Mouse (Mus musculus): ENCODE measurements around the gene Tcp10c. TPM values are rescaled to one million over a fixed set of nuclear protein-coding genes. Genes with fewer than 3 reads are reported as not detected.
"Not testable (repeated sequence)": the region's sequence is repeated elsewhere in the genome, so short reads cannot be mapped to it uniquely, and the experiment has no call there.

Gene Tcp10c
- polyA plus RNA-seq, 1 experiment from 2014 or later: not detected

DNA sequence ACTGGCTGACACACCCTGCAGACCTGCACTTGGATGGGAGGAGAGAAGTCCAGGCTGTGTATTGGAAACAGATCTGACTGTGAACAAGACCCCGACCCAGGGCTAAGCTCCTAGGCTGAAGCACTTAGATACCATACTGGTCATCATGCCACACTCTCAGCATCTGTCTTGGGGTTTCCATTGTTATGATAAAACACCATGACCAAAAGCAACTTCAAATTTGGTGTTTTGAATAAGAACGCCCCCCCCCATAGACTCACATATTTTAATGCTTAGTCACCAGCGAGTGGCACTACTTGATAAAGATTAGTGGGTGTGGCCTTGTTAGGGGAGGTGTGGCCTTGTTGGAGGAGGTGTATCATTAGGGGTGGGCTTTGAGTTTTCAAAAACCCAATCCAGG is 51.7 kb downstream of the Tcp10c start:
- H3K27ac ChIP-seq; H3K4me3 ChIP-seq; H3K9me3 ChIP-seq (replicated peaks); H3K36me3 ChIP-seq; H3K4me1 ChIP-seq; DNase-seq (ENCODE audit: low spot score); H3K27me3 ChIP-seq (ENCODE audit: low read depth, poor library complexity, severe bottlenecking): not testable (repeated sequence)
- WGBS: 88% methylated on average over 3 of the region's 3 CpGs

DNA sequence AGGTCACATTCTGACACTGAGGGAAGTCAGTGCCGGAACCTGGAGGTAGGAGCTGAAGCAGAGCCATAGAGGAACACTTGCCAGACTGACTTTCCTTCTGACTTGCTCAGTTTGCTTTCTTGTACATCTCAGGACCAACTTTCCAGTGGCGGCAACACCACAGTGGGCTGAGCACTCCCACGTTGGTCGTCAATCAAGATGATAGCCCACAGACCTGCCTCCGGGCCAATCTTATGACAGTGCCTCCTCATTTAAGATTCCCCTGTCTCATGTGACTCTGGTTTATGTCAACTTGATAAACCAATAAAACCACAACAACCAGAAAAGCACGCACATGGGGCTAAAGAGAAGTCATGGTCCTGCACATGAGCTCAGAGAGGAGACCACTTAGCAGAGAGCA is 52.3 kb downstream of the Tcp10c start:
- not testable (repeated sequence) for DNase-seq (ENCODE audit: low spot score)
- 90% methylated on average over 6 of the region's 6 CpGs for WGBS

DNA sequence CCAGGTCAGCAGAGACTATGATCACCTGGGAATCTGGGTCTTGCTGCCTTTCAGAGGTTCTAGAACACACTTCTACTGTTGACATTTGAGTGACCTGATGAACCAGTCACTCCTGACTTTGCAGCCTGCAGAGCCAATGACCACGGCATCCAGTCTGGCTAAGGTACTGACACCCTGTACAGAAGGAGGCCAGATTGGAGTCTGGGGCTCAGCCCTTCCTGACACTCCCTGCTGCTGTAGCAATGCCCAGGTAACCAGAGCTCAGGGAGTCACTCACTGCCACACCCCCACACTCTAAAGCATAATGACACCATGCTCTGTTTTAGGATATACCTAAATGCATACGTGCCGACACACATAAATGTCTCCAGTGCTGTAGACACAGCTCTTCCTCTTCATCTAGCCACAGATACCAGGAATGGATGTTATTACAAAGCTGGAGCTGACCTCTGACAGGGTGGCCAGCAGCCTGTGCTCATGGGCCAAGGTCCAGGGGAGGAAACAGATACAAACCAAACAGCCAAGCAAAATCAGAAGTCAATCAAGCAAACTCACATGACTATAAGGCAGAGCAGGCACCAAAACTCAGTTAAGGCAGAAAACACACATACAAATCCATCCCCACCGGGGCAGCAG is 53.4 kb downstream of the Tcp10c start:
- H3K4me3 ChIP-seq; H3K4me1 ChIP-seq; H3K27me3 ChIP-seq (ENCODE audit: low read depth, poor library complexity, severe bottlenecking); DNase-seq (ENCODE audit: low spot score); H3K36me3 ChIP-seq; H3K27ac ChIP-seq; H3K9me3 ChIP-seq (replicated peaks): not testable (repeated sequence)
- WGBS: 93% methylated on average over 3 of the region's 4 CpGs

More for the DNA sequence above, 52.3 kb downstream of the Tcp10c start:
- not testable (repeated sequence) for H3K4me3 ChIP-seq; H3K36me3 ChIP-seq; H3K27me3 ChIP-seq (ENCODE audit: low read depth, poor library complexity, severe bottlenecking); H3K27ac ChIP-seq; H3K4me1 ChIP-seq; H3K9me3 ChIP-seq (replicated peaks)

DNA sequence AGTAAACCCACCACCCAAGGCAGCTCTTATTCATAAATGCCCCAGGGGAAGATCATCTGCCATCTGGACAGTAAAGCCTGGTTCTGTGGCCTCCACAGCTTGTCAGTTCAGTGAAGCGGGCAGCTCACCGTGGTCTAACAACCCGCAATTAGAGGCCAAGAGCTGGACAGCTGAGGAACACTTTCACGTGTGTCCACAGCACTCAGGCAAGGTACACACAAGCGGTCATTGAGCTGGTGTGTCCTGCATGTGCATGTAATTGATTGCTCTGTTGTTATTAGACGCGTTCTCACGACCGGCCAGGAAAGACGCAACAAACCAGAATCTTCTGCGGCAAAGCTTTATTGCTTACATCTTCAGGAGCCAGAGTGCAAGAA is 53.9 kb downstream of the Tcp10c start:
- not testable (repeated sequence) for H3K4me1 ChIP-seq; H3K27ac ChIP-seq; H3K36me3 ChIP-seq; H3K9me3 ChIP-seq (replicated peaks); H3K4me3 ChIP-seq; H3K27me3 ChIP-seq (ENCODE audit: low read depth, poor library complexity, severe bottlenecking); DNase-seq (ENCODE audit: low spot score)
- WGBS: 95% methylated on average over 11 of the region's 11 CpGs

DNA sequence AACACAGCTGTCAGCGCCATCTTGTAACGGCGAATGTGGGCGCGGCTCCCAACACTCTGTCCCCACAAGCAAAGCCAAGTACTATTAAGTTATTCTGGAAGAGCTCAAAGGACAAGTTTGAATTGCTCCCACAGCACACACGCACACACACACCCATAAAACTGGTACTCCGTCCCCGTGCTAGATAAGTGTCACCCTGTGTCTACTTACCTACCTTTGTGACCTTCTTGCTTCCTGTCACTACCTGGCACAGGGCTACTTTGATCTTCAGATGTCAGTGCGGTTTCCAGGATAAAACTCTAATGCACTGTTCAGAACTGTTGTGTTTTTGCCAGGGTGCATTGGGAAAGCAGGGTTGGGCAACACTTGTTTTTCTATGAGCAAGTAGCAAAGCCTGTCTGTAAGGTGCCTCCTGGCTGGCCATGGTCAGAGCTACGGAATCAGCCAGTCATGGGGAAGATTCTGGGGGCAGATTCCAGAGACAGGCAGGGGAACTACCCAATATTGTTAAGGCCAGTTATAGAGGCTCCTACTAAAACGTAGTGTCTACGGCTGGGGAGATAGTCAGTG is 66.7 kb downstream of the Tcp10c start:
- not testable (repeated sequence) for DNase-seq (ENCODE audit: low spot score); H3K4me3 ChIP-seq; H3K27me3 ChIP-seq (ENCODE audit: low read depth, poor library complexity, severe bottlenecking); H3K27ac ChIP-seq; H3K9me3 ChIP-seq (replicated peaks); H3K36me3 ChIP-seq; H3K4me1 ChIP-seq
- 92% methylated on average over 11 of the region's 12 CpGs for WGBS

DNA sequence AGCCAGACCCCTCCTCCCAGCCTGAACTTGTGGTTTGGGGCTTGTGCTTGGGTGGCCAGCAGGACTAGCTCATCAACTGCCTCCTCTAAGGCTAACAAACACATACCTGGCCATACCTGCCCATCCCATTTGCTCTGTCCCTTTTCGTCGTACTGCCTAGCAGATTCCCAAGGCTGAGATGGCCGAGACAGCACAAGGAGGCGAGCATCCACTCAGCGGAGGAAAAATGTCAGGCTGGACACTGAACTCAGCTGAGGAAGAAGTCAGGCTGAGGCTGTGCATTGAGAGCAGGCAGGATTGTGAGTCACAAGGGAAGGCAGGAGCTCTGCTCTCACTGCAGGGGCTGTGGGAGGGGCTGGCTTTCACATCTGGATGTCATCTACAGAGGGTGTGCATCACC is 68.3 kb downstream of the Tcp10c start:
- not testable (repeated sequence) for H3K9me3 ChIP-seq (replicated peaks); H3K4me1 ChIP-seq; H3K36me3 ChIP-seq; H3K27me3 ChIP-seq (ENCODE audit: low read depth, poor library complexity, severe bottlenecking); DNase-seq (ENCODE audit: low spot score); H3K27ac ChIP-seq; H3K4me3 ChIP-seq
- 93% methylated on average over 5 of the region's 5 CpGs for WGBS

DNA sequence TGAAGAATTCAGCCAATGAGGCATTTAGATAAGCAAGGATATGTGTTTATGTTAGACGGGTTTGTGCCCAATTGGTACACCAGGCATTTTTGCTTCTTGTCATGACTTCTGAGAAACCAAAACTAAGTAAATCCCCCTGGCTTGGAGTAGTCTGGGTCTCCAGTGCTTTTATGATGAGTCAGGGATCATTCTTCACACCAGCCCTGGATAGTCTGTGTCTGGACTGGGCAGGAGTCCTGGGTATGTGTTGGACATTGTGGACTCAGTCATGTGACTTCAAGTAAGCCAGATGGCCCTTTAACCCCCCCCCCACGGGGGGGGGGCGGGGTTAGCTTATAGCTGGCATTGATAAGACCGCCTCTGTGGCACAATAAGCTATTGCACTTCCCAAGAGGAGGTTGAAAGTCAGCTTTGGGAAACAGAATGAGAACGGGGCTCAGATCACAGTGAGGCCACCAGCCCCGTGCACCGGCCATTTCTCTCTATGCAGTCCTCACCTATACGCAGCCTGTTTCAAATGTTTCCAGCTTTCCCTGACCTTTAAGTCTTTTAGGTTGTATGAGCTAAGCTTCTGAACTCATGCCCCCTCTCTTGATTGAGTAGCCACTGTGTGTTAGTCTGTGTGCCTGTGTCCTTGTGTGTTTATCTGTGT is 69.1 kb downstream of the Tcp10c start:
- not testable (repeated sequence) for H3K36me3 ChIP-seq; H3K9me3 ChIP-seq (replicated peaks); H3K4me3 ChIP-seq; H3K27ac ChIP-seq; H3K27me3 ChIP-seq (ENCODE audit: low read depth, poor library complexity, severe bottlenecking); H3K4me1 ChIP-seq
- 74% methylated on average over 8 of the region's 8 CpGs for WGBS
- DNase-seq (ENCODE audit: low spot score): peak; percentile 27

DNA sequence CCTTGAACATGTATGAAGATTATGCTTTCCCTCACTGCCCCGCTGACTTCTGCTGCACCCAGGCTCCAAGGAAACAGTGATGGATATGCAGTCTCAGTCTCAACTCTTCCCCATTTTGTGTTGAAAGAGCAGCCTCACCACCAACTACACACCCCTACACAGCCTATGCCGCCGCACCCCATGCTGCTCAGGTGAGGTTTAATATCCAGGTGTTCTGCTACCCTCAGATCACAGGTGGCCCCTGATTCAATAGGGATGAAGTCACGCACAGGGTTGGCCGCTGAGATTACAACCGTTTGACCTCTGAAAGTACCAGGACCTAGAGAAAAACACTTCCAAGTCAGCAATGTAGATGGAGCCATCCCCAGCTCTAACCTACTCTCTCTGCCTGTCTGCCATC is 69.9 kb downstream of the Tcp10c start:
- H3K4me1 ChIP-seq; H3K4me3 ChIP-seq; H3K27ac ChIP-seq; H3K36me3 ChIP-seq; H3K9me3 ChIP-seq (replicated peaks); H3K27me3 ChIP-seq (ENCODE audit: low read depth, poor library complexity, severe bottlenecking); DNase-seq (ENCODE audit: low spot score): not testable (repeated sequence)
- 92% methylated on average over 6 of the region's 6 CpGs for WGBS

DNA sequence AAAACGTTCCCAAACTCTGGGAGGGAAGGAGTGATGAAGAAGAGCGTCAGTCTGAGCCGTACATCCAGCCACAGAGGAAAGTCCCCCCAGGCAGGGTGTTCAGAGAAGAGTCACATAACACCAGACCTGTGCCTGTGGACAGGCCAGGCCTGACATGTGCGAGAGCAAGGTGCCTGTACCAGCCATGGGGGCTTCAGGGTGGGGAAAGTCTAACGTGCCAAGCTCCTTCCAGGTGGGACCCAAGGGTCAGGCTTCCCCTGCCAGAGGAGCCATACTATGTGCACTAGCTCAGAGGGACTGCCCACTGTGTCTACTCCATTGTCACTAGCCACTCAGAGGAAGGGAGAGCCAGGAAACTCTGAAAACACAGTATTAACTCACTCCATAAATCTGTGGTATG is 71.3 kb downstream of the Tcp10c start:
- not testable (repeated sequence) for H3K36me3 ChIP-seq; DNase-seq (ENCODE audit: low spot score); H3K4me3 ChIP-seq; H3K4me1 ChIP-seq; H3K27me3 ChIP-seq (ENCODE audit: low read depth, poor library complexity, severe bottlenecking); H3K9me3 ChIP-seq (replicated peaks); H3K27ac ChIP-seq
- 83% methylated on average over 2 of the region's 5 CpGs for WGBS

DNA sequence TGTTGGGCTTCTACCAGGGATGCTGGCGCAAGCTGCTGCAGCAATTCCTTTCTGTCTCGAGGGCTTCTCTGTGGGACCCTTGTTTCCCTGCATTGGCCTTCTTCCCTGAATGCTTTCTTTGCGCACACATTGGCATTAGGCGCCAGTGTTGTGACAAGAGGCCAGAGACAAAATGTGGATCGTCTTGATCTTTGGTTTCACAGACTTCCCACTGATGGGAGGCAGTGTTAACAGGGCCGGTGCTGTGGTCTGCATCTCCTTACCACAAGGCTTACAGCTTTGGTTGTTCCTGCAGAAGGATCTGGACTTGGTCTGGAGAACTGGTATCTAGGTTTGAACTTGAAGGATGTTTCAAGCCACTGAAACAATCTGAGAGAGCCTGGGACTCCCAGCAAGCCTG is 72.1 kb downstream of the Tcp10c start:
- H3K27me3 ChIP-seq (ENCODE audit: low read depth, poor library complexity, severe bottlenecking); H3K4me3 ChIP-seq; DNase-seq (ENCODE audit: low spot score); H3K27ac ChIP-seq; H3K36me3 ChIP-seq; H3K9me3 ChIP-seq (replicated peaks); H3K4me1 ChIP-seq: not testable (repeated sequence)
- WGBS: 96% methylated on average over 4 of the region's 6 CpGs

Other genes with a start within 250 kb of the Tcp10c start
- not detected in 2 replicates for gene Unc93a, start 222.8 kb upstream of the Tcp10c start, polyA plus RNA-seq (2016; fragmentation: Nextera tagmentation; extraction: Ambion mirVana)
- gene Smok2a, start 133.4 kb upstream of the Tcp10c start, polyA plus RNA-seq (2016; fragmentation: Nextera tagmentation; extraction: Ambion mirVana): not detected in 2 replicates
- not detected in 2 replicates for gene Smok2b, start 124.3 kb upstream of the Tcp10c start, polyA plus RNA-seq (2016; fragmentation: Nextera tagmentation; extraction: Ambion mirVana)

Measured in limb, embryonic 10.5 days (tissue).